Mouse (Mus musculus) G1E (cell line): Measurements from ENCODE around the gene Cog1.

Source experiments
- CTCF ChIP-seq: IDR thresholded peaks from 2 replicates; pipeline ENCODE4 v1.5.1; 2012; ENCODE audit warnings: low read depth, low read length, inconsistent platforms, mixed read lengths
- GATA1 ChIP-seq: IDR thresholded peaks from 2 replicates; pipeline ENCODE4 v1.6.1; 2012; ENCODE audit warnings: borderline replicate concordance, low read length, inconsistent platforms, mixed read lengths
- TAL1 ChIP-seq: conservative IDR thresholded peaks from 2 replicates; pipeline ENCODE4 v1.6.1; 2012; ENCODE audit warnings: low read depth, low read length, inconsistent platforms, mixed read lengths

GRCm38 (mm10) chr11:113618672-113619419 lies 30.1 kb upstream of the Cog1 start, which contains the start of gene Sstr2:
- TF ChIP-seq CTCF: no peak
- TF ChIP-seq GATA1: no peak
- no peak for TF ChIP-seq TAL1
